8 mouse cellular contexts compared by ENCODE assay signal in genomic region chr11:115707313-115708208, GRCm38 (mm10). TPM values are rescaled to one million over a fixed set of nuclear protein-coding genes. Genes with fewer than 3 reads are reported as not detected.
DNase-seq lines count a peak whose midpoint lies in the region; ATAC-seq and TF ChIP-seq lines count a peak whose summit lies in the region.

No protein-coding gene starts in this region.

- no peak for TF ChIP-seq POLR2A in cortical plate, adult 2 months (IDR thresholded peaks at IDR 0.05; ENCODE audit: extremely low read depth, insufficient read depth, low read length)

- no peak for TF ChIP-seq CTCF in cortical plate, adult 2 months (IDR thresholded peaks at IDR 0.05; ENCODE audit: extremely low read depth, insufficient read depth, low read length)

- peaks cover 3% of the 10 kb centered on the region; the same call in 1 of the 2 replicates for H3K4me1 ChIP-seq in cortical plate, adult 2 months (ENCODE audit: control insufficient read depth, insufficient read depth, low read length)

- peak overlapping the region; percentile 68 for H3K27ac ChIP-seq in cortical plate, adult 2 months (ENCODE audit: insufficient read depth, low read length)

- peak; percentile 41 to 45 for DNase-seq in frontal cortex, postnatal 10 days (ENCODE audit: low spot score in 2 of 2)
- no peak for DNase-seq in frontal cortex, postnatal 25 days (ENCODE audit: low spot score in 2 of 2)
- peak; percentile 50 for DNase-seq in R1 (ENCODE audit: low read depth, low spot score)
- peak; percentile 66 for DNase-seq in kidney, postnatal 10 days
- DNase-seq in spleen, postnatal 10 days (ENCODE audit: low spot score in 2 of 2), result peak; percentile 61 to 66

- peak; percentile 40 for ATAC-seq in granulocyte monocyte progenitor cell, adult 5-6 weeks (replicated peaks; ENCODE audit: poor library complexity, severe bottlenecking)
- peak; percentile 52 for ATAC-seq in megakaryocyte, adult 5-6 weeks (ENCODE audit: poor library complexity, severe bottlenecking)

- peak overlapping the region; percentile 37 for H3K4me3 ChIP-seq in cortical plate, adult 2 months (ENCODE audit: insufficient read depth, low read length)

RNA-seq across cellular contexts. Expression of gene Grb2, which starts 0.8 kb away (rescaled TPM):
- 106 and 110 TPM in 2 replicates for polyA plus RNA-seq in cortical plate, adult 2 months (2012; rRNA removed)
- 106 and 112 TPM in 2 replicates for total RNA-seq in granulocyte monocyte progenitor cell, adult 5-6 weeks (2014; fragmentation: Nextera tagmentation)
- total RNA-seq in granulocyte monocyte progenitor cell, adult 5-6 weeks (2017), result 40.4 and 56.0 TPM in 2 replicates
- 109 TPM in 2 replicates for total RNA-seq in megakaryocyte, adult 5-6 weeks (2015)
- 68.7 and 124 TPM in 2 replicates for total RNA-seq in megakaryocyte, adult 5-6 weeks (2017)

RNA-seq across cellular contexts. Expression of gene Tmem94, which starts 57.7 kb away (rescaled TPM):
- 44.8 and 45.7 TPM in 2 replicates for polyA plus RNA-seq in cortical plate, adult 2 months (2012; rRNA removed)
- total RNA-seq in granulocyte monocyte progenitor cell, adult 5-6 weeks (2014; fragmentation: Nextera tagmentation), result 17.6 and 33.4 TPM in 2 replicates
- total RNA-seq in granulocyte monocyte progenitor cell, adult 5-6 weeks (2017), result 9.0 and 17.2 TPM in 2 replicates
- 16.1 and 17.1 TPM in 2 replicates for total RNA-seq in megakaryocyte, adult 5-6 weeks (2015)
- 15.9 and 18.8 TPM in 2 replicates for total RNA-seq in megakaryocyte, adult 5-6 weeks (2017)

Comparison
In these comparisons a context has a peak if more than half of its experiments do, and no peak if none do; other contexts are left out.
1. DNase-seq: peak in frontal cortex, postnatal 10 days (2 of 2), R1 (single experiment), kidney, postnatal 10 days (single experiment) and spleen, postnatal 10 days (2 of 2); none in frontal cortex, postnatal 25 days (0 of 2).